Mouse (Mus musculus) lung, postnatal 0 days (tissue): Measurements from ENCODE around the gene Gadd45g.

Experiments used
- CTCF ChIP-seq: IDR thresholded peaks from 2 replicates; pipeline ENCODE4 v1.5.1; 2016; ENCODE audit warnings: antibody characterized with exemption, mild to moderate bottlenecking
- EP300 ChIP-seq: IDR thresholded peaks from 2 replicates; pipeline ENCODE4 v1.6.1; 2016; ENCODE audit warnings: antibody characterized with exemption, mild to moderate bottlenecking, control low read depth

GRCm38 (mm10) chr13:51876131-51876530 is 29.7 kb downstream of the Gadd45g start:
- TF ChIP-seq CTCF (no peak), EP300 (no peak)
